In genomic region chr5:149779740-149780139, GRCm38 (mm10) we compare ENCODE assay signal across 11 mouse cellular contexts.
"Had no signal": no experiment of that assay in that cellular context is flagged by ENCODE, and none has a peak within 500 bp of the region (broad histone marks: within the 10 kb centered on the region; RNA-seq: fewer than 3 reads in every experiment).

No protein-coding gene starts in this region.

- H3K4me1 ChIP-seq: kidney, embryonic 15.5 days; limb, embryonic 13.5 days; midbrain, embryonic 10.5 days; neural tube, embryonic 13.5 days had no signal

- H3K9ac ChIP-seq: kidney, embryonic 15.5 days; limb, embryonic 13.5 days; liver, embryonic 14.5 days; neural tube, embryonic 13.5 days had no signal

- H3K36me3 ChIP-seq: kidney, embryonic 15.5 days; limb, embryonic 13.5 days; midbrain, embryonic 10.5 days; neural tube, embryonic 13.5 days had no signal

- H3K27me3 ChIP-seq: kidney, embryonic 15.5 days; limb, embryonic 13.5 days; neural tube, embryonic 13.5 days had no signal

- DNase-seq: kidney, adult 2 months; left cerebral cortex, postnatal 4 days; lung, adult 18-20 months; midbrain, embryonic 14.5 days; retina, postnatal 1 day; right cerebral cortex, postnatal 14 days had no signal

- H3K27ac ChIP-seq: kidney, embryonic 15.5 days; limb, embryonic 13.5 days; liver, embryonic 14.5 days; midbrain, embryonic 10.5 days; neural tube, embryonic 13.5 days had no signal

- H3K4me3 ChIP-seq: kidney, embryonic 15.5 days; limb, embryonic 13.5 days; midbrain, embryonic 10.5 days; neural tube, embryonic 13.5 days had no signal

- H3K4me2 ChIP-seq: kidney, embryonic 15.5 days; limb, embryonic 13.5 days; neural tube, embryonic 13.5 days had no signal
